Mouse (Mus musculus): Measurements from ENCODE around the gene Ttc36. TPM values are rescaled to one million over a fixed set of nuclear protein-coding genes. Genes with fewer than 3 reads are reported as not detected.

Gene Ttc36
- polyA plus RNA-seq (2015; fragmentation: Nextera tagmentation; extraction: Ambion mirVana) = 0.56 and 0.65 TPM in 2 replicates

GRCm38 (mm10) chr9:44802808-44803450 lies at the start of gene Ttc36:
Ttc36 (minus strand) TSS chr9:44803072.
- peaks cover 20% of the 10 kb centered on the region for H3K4me1 ChIP-seq

GRCm38 (mm10) chr9:44847446-44847845 lies 44.6 kb upstream of the Ttc36 start:
- Histone ChIP-seq H3K4me2 (no peak overlapping the region), H3K9me3 (no peaks in the 10 kb centered on the region), H3K36me3 (peaks cover 84% of the 10 kb centered on the region), H3K4me1 (no peaks in the 10 kb centered on the region), H3K27me3 (no peaks in the 10 kb centered on the region), H3K27ac (no peak overlapping the region), H3K4me3 (no peak overlapping the region), H3K9ac (no peak overlapping the region)
- WGBS = 87% methylated on average over 6 of the region's 6 CpGs
- no peak for ATAC-seq (ENCODE audit: insufficient number of reproducible peaks, low FRiP score, low TSS enrichment, low read depth)

More at GRCm38 (mm10) chr9:44802808-44803450, at the start of gene Ttc36:
- Histone ChIP-seq H3K27ac (no peak within 1 kb of the TSS), H3K36me3 (peaks cover 32% of the 10 kb centered on the region), H3K4me3 (no peak within 1 kb of the TSS), H3K9me3 (no peaks in the 10 kb centered on the region), H3K4me2 (no peak within 1 kb of the TSS), H3K9ac (no peak within 1 kb of the TSS), H3K27me3 (peaks cover 10% of the 10 kb centered on the region)
- 69% methylated on average over 4 of the region's 4 CpGs for WGBS
- no peak for ATAC-seq (ENCODE audit: insufficient number of reproducible peaks, low FRiP score, low TSS enrichment, low read depth)

DNA sequence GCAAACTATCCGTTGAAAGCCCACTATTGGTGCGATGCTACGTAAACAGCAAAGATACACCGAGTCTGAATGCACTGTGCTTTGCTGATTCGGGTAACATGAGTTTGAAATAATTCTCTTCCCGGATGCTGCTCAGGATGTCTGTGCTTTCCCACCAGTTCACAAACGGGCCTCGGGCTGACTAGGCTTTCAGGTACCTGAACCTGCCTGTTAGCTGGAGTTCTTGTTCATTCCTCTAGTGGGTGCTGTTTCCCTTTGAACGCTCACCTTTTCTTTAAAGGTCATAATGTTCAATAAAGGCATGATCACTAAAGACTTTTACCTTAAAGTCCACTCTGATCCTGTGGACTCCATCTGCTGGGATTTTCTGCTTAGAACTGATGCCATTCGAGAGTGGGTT lies 38.4 kb upstream of the Ttc36 start:
- Histone ChIP-seq H3K36me3 (peaks cover 86% of the 10 kb centered on the region), H3K9me3 (no peaks in the 10 kb centered on the region)
- 85% methylated on average over 10 of the region's 10 CpGs for WGBS

GRCm38 (mm10) chr9:44836439-44836838 lies 33.6 kb upstream of the Ttc36 start:
- Histone ChIP-seq H3K4me2 (no peak overlapping the region), H3K4me1 (no peaks in the 10 kb centered on the region), H3K9ac (no peak overlapping the region), H3K9me3 (no peaks in the 10 kb centered on the region), H3K27me3 (no peaks in the 10 kb centered on the region), H3K27ac (no peak overlapping the region), H3K36me3 (peaks cover 87% of the 10 kb centered on the region), H3K4me3 (no peak overlapping the region)
- no peak for ATAC-seq (ENCODE audit: insufficient number of reproducible peaks, low FRiP score, low TSS enrichment, low read depth)
- 44% methylated on average over 7 of the region's 7 CpGs for WGBS

More for the DNA sequence above, 38.4 kb upstream of the Ttc36 start:
- H3K9ac ChIP-seq = no peak overlapping the region
- no peak overlapping the region for H3K27ac ChIP-seq
- no peak overlapping the region for H3K4me2 ChIP-seq
- no peaks in the 10 kb centered on the region for H3K4me1 ChIP-seq
- no peak for ATAC-seq (ENCODE audit: insufficient number of reproducible peaks, low FRiP score, low TSS enrichment, low read depth)
- no peak overlapping the region for H3K4me3 ChIP-seq
- no peaks in the 10 kb centered on the region for H3K27me3 ChIP-seq

GRCm38 (mm10) chr9:44832356-44832755 lies 29.5 kb upstream of the Ttc36 start:
- Histone ChIP-seq H3K9me3 (no peaks in the 10 kb centered on the region), H3K27me3 (no peaks in the 10 kb centered on the region), H3K36me3 (peaks cover 90% of the 10 kb centered on the region), H3K4me2 (no peak overlapping the region), H3K27ac (no peak overlapping the region), H3K9ac (no peak overlapping the region), H3K4me3 (no peak overlapping the region), H3K4me1 (no peaks in the 10 kb centered on the region)
- WGBS = 67% methylated on average over 4 of the region's 4 CpGs
- ATAC-seq (ENCODE audit: insufficient number of reproducible peaks, low FRiP score, low TSS enrichment, low read depth) = no peak

- Histone ChIP-seq H3K4me1 (no peaks in the 10 kb centered on the region), H3K27ac (no peak overlapping the region), H3K9ac (no peak overlapping the region), H3K9me3 (no peaks in the 10 kb centered on the region), H3K4me2 (no peak overlapping the region), H3K27me3 (no peaks in the 10 kb centered on the region), H3K4me3 (no peak overlapping the region), H3K36me3 (peaks cover 95% of the 10 kb centered on the region)
- 78% methylated on average over 2 of the region's 2 CpGs for WGBS
- no peak for ATAC-seq (ENCODE audit: insufficient number of reproducible peaks, low FRiP score, low TSS enrichment, low read depth)
Measured at GRCm38 (mm10) chr9:44830506-44830905, 27.6 kb upstream of the Ttc36 start.

- WGBS = 96% methylated on average over 11 of the region's 11 CpGs
- no peak overlapping the region for H3K4me2 ChIP-seq
- H3K9me3 ChIP-seq = no peaks in the 10 kb centered on the region
- H3K36me3 ChIP-seq = peaks cover 94% of the 10 kb centered on the region
- no peak overlapping the region for H3K27ac ChIP-seq
- H3K4me1 ChIP-seq = no peaks in the 10 kb centered on the region
- no peak overlapping the region for H3K9ac ChIP-seq
- no peak for ATAC-seq (ENCODE audit: insufficient number of reproducible peaks, low FRiP score, low TSS enrichment, low read depth)
- H3K4me3 ChIP-seq = no peak overlapping the region
- no peaks in the 10 kb centered on the region for H3K27me3 ChIP-seq
Measured at GRCm38 (mm10) chr9:44828944-44829343, 26.1 kb upstream of the Ttc36 start.

GRCm38 (mm10) chr9:44826660-44827059 lies 23.8 kb upstream of the Ttc36 start:
- Histone ChIP-seq H3K9me3 (no peaks in the 10 kb centered on the region), H3K4me3 (no peak overlapping the region), H3K4me1 (no peaks in the 10 kb centered on the region), H3K27me3 (no peaks in the 10 kb centered on the region), H3K4me2 (no peak overlapping the region), H3K9ac (no peak overlapping the region), H3K36me3 (peaks cover 94% of the 10 kb centered on the region), H3K27ac (no peak overlapping the region)
- no peak for ATAC-seq (ENCODE audit: insufficient number of reproducible peaks, low FRiP score, low TSS enrichment, low read depth)
- WGBS = 50% methylated on average over 7 of the region's 7 CpGs

- no peak for ATAC-seq (ENCODE audit: insufficient number of reproducible peaks, low FRiP score, low TSS enrichment, low read depth)
- H3K4me2 ChIP-seq = no peak overlapping the region
- 89% methylated on average over 15 of the region's 15 CpGs for WGBS
Measured at GRCm38 (mm10) chr9:44819920-44820827, 17.3 kb upstream of the Ttc36 start.

DNA sequence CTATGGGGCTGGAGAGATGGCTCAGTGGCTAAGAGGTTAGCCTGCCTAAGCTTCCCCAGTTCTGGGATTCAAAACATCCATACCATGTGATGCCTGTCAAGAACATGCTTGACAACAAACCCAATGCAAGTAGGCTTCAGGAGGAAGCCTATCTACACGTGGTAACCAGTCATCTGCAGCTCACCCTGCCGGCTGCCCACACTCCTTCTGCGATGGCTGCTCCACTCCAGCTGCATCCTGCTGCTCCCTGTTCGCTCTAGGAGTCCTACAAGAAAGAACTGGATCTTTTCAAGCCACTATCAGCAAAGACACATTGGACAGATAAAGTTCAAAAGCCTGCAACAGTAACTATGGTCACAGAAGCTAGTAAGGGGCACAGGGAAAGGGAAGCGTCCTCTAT lies 14.7 kb upstream of the Ttc36 start:
- H3K4me3 ChIP-seq = no peak overlapping the region
- H3K36me3 ChIP-seq = peaks cover 100% of the 10 kb centered on the region
- H3K27me3 ChIP-seq = no peaks in the 10 kb centered on the region
- 86% methylated on average over 5 of the region's 5 CpGs for WGBS
- H3K9ac ChIP-seq = no peak overlapping the region
- ATAC-seq (ENCODE audit: insufficient number of reproducible peaks, low FRiP score, low TSS enrichment, low read depth) = no peak
- no peaks in the 10 kb centered on the region for H3K4me1 ChIP-seq
- no peak overlapping the region for H3K4me2 ChIP-seq
- no peak overlapping the region for H3K27ac ChIP-seq
- H3K9me3 ChIP-seq = no peaks in the 10 kb centered on the region

More at GRCm38 (mm10) chr9:44819920-44820827, 17.3 kb upstream of the Ttc36 start:
- no peak overlapping the region for H3K4me3 ChIP-seq
- no peak overlapping the region for H3K27ac ChIP-seq
- no peaks in the 10 kb centered on the region for H3K4me1 ChIP-seq
- H3K9me3 ChIP-seq = no peaks in the 10 kb centered on the region
- no peak overlapping the region for H3K9ac ChIP-seq
- H3K36me3 ChIP-seq = peaks cover 99% of the 10 kb centered on the region
- H3K27me3 ChIP-seq = no peaks in the 10 kb centered on the region

- no peak for ATAC-seq (ENCODE audit: insufficient number of reproducible peaks, low FRiP score, low TSS enrichment, low read depth)
Measured at GRCm38 (mm10) chr9:44814179-44814578, 11.3 kb upstream of the Ttc36 start.

GRCm38 (mm10) chr9:44810316-44810715 lies 7.4 kb upstream of the Ttc36 start:
- no peak for ATAC-seq (ENCODE audit: insufficient number of reproducible peaks, low FRiP score, low TSS enrichment, low read depth)
- Histone ChIP-seq H3K4me1 (no peaks in the 10 kb centered on the region), H3K36me3 (peaks cover 97% of the 10 kb centered on the region), H3K4me3 (no peak overlapping the region), H3K4me2 (no peak overlapping the region), H3K27me3 (no peaks in the 10 kb centered on the region), H3K27ac (no peak overlapping the region), H3K9ac (no peak overlapping the region), H3K9me3 (no peaks in the 10 kb centered on the region)
- 81% methylated on average over 10 of the region's 10 CpGs for WGBS

More at GRCm38 (mm10) chr9:44814179-44814578, 11.3 kb upstream of the Ttc36 start:
- WGBS = 91% methylated on average over 8 of the region's 8 CpGs
- Histone ChIP-seq H3K9ac (no peak overlapping the region), H3K27me3 (no peaks in the 10 kb centered on the region), H3K4me3 (no peak overlapping the region), H3K27ac (no peak overlapping the region), H3K36me3 (peaks cover 98% of the 10 kb centered on the region), H3K4me1 (no peaks in the 10 kb centered on the region), H3K9me3 (no peaks in the 10 kb centered on the region), H3K4me2 (no peak overlapping the region)
